Mouse (Mus musculus) right cerebral cortex, adult 2 months (tissue): ENCODE results near the gene Sowahb.

Experiments used
- DNase-seq, 2 experiments: peaks; one replicate each; pipeline ENCODE4 v3.0.0; 2021 to 2022; ENCODE audit warnings: low spot score in 2 of 2

The Sowahb gene

GRCm38 (mm10) chr5:93044584-93045370 lies at the start of gene Sowahb:
TSS of gene Sowahb (minus strand) at chr5:93045022.
- DNase-seq: peak; percentile 46 to 63

GRCm38 (mm10) chr5:93093638-93094527 lies 49.1 kb upstream of the Sowahb start:
- peak; percentile 55 to 61 for DNase-seq

GRCm38 (mm10) chr5:93092857-93093622 lies 48.2 kb upstream of the Sowahb start, which contains the start of gene Sept11:
TSS of gene Sept11 (plus strand) at chr5:93093437.
- DNase-seq: peak; percentile 95

- DNase-seq: peak; percentile 50 to 59
Measured at GRCm38 (mm10) chr5:93092147-93092781, 47.4 kb upstream of the Sowahb start.

GRCm38 (mm10) chr5:93091266-93091665 lies 46.4 kb upstream of the Sowahb start:
- DNase-seq: no peak

GRCm38 (mm10) chr5:93085900-93086299 lies 41.1 kb upstream of the Sowahb start:
- DNase-seq: no peak

GRCm38 (mm10) chr5:93085015-93085598 lies 40.3 kb upstream of the Sowahb start:
- no peak for DNase-seq

- DNase-seq: no peak
Measured at GRCm38 (mm10) chr5:93079596-93079995, 34.8 kb upstream of the Sowahb start.

- no peak for DNase-seq
Measured at GRCm38 (mm10) chr5:93077661-93078323, 33.0 kb upstream of the Sowahb start.

GRCm38 (mm10) chr5:93060865-93061264 lies 16.0 kb upstream of the Sowahb start:
- DNase-seq: no peak

- peak in 1 of 2 experiments; percentile 33 for DNase-seq
Measured at GRCm38 (mm10) chr5:93053606-93054397, 9.0 kb upstream of the Sowahb start.

GRCm38 (mm10) chr5:93051951-93052350 lies 7.1 kb upstream of the Sowahb start:
- DNase-seq: peak in 1 of 2 experiments; percentile 37

- DNase-seq: no peak
Measured at GRCm38 (mm10) chr5:93051041-93051440, 6.2 kb upstream of the Sowahb start.

- no peak for DNase-seq
Measured at GRCm38 (mm10) chr5:93049971-93050370, 5.1 kb upstream of the Sowahb start.

- DNase-seq: no peak
Measured at GRCm38 (mm10) chr5:93048481-93049240, 3.8 kb upstream of the Sowahb start.

- DNase-seq: no peak
Measured at GRCm38 (mm10) chr5:93046306-93046845, 1.6 kb upstream of the Sowahb start.

GRCm38 (mm10) chr5:93045371-93045714 lies 521 bp upstream of the Sowahb start:
- DNase-seq: no peak
